8 mouse cellular contexts compared by ENCODE assay signal in genomic region chr7:16310020-16310520, GRCm38 (mm10). TPM values are rescaled to one million over a fixed set of nuclear protein-coding genes. Genes with fewer than 3 reads are reported as not detected.
DNase-seq lines count a peak whose midpoint lies in the region; ATAC-seq and TF ChIP-seq lines count a peak whose summit lies in the region.

No protein-coding gene starts in this region.

- H3K27me3 ChIP-seq in forebrain, embryonic 16.5 days (replicated peaks; ENCODE audit: control insufficient read depth, insufficient read depth, low read length): peaks cover 4% of the 10 kb centered on the region; the same call in 1 of the 2 replicates
- H3K27me3 ChIP-seq in lung, postnatal 0 days (replicated peaks; ENCODE audit: insufficient read depth, low read length): no peaks in the 10 kb centered on the region

- TF ChIP-seq EP300 in lung, postnatal 0 days (IDR thresholded peaks at IDR 0.05): no peak

- H3K9me3 ChIP-seq in forebrain, embryonic 16.5 days (ENCODE audit: control insufficient read depth, low read length): no peaks in the 10 kb centered on the region
- H3K9me3 ChIP-seq in lung, postnatal 0 days (ENCODE audit: low read length): no peaks in the 10 kb centered on the region

- DNase-seq in Muller cell, postnatal 12 days (ENCODE audit: inconsistent ontology term): peak; percentile 98
- DNase-seq in cerebellum, adult 18-20 months: peak; percentile 84 to 94
- peak; percentile 89 to 90 for DNase-seq in heart, postnatal 36 days
- peak; percentile 48 to 75 for DNase-seq in layer of hippocampus, adult 8-10 months (ENCODE audit: low spot score in 2 of 2)
- peak; percentile 79 for DNase-seq in lung, postnatal 0 days (ENCODE audit: low spot score)
- peak; percentile 73 for DNase-seq in ovary, postnatal 10 days (ENCODE audit: low spot score)
- peak; percentile 94 for DNase-seq in thymus, postnatal 25 days

- intact Hi-C loops in heart, postnatal 36 days (cut with DNase I): no loop called here

- peaks cover 43% of the 10 kb centered on the region for H3K4me1 ChIP-seq in forebrain, embryonic 16.5 days (replicated peaks; ENCODE audit: control insufficient read depth, insufficient read depth, low read length)
- H3K4me1 ChIP-seq in lung, postnatal 0 days (ENCODE audit: insufficient read depth, low read depth, low read length): peaks cover 12% of the 10 kb centered on the region; the same call in 1 of the 2 replicates

- peak overlapping the region; percentile 75 for H3K4me3 ChIP-seq in forebrain, embryonic 16.5 days (replicated peaks; ENCODE audit: low read length)
- peak overlapping the region; percentile 80 for H3K4me3 ChIP-seq in lung, postnatal 0 days (ENCODE audit: low read depth, low read length)

- WGBS in forebrain, embryonic 16.5 days: under 1% methylated on average over 32 of the region's 56 CpGs
- 2% methylated on average over 28 of the region's 56 CpGs for WGBS in lung, postnatal 0 days

- ATAC-seq in forebrain, embryonic 16.5 days: peak; percentile 8
- peak; percentile 40 for ATAC-seq in lung, postnatal 0 days

- peak overlapping the region; percentile 63 for H3K9ac ChIP-seq in forebrain, embryonic 16.5 days (replicated peaks; ENCODE audit: low read depth, low read length)
- H3K9ac ChIP-seq in lung, postnatal 0 days (replicated peaks; ENCODE audit: low read depth): peak overlapping the region; percentile 51

- peak; percentile 78 for TF ChIP-seq CTCF in lung, postnatal 0 days (IDR thresholded peaks at IDR 0.05)

- H3K36me3 ChIP-seq in forebrain, embryonic 16.5 days (ENCODE audit: control insufficient read depth, insufficient read depth): no peaks in the 10 kb centered on the region
- no peaks in the 10 kb centered on the region for H3K36me3 ChIP-seq in lung, postnatal 0 days (ENCODE audit: insufficient read depth, low read length)

- peak overlapping the region; percentile 67 for H3K27ac ChIP-seq in forebrain, embryonic 16.5 days (ENCODE audit: low read length)
- peak overlapping the region; percentile 99 for H3K27ac ChIP-seq in lung, postnatal 0 days (ENCODE audit: low read length)

- peak overlapping the region; percentile 98 for H3K4me2 ChIP-seq in forebrain, embryonic 16.5 days (ENCODE audit: low read length)
- peak overlapping the region; percentile 88 for H3K4me2 ChIP-seq in lung, postnatal 0 days (replicated peaks; ENCODE audit: low read depth, low read length)

RNA-seq across cellular contexts. Expression of gene Bbc3, which starts 1.9 kb away (rescaled TPM):
- 17.6 and 18.9 TPM in 2 replicates for polyA plus RNA-seq in forebrain, embryonic 16.5 days (2015; fragmentation: Nextera tagmentation; extraction: Ambion mirVana)
- total RNA-seq in heart, postnatal 36 days (2021): 1 to 10 TPM; 3.1 to 5.0 TPM
- total RNA-seq in layer of hippocampus, adult 8-10 months (2022): 10 to 100 TPM in 3 of 4 experiments, 1 to 10 TPM in 1; 8.9 to 14.4 (median 10.9) TPM
- polyA plus RNA-seq in lung, postnatal 0 days (2015; fragmentation: Nextera tagmentation; extraction: Ambion mirVana): 30.0 and 31.1 TPM in 2 replicates

RNA-seq across cellular contexts. Expression of gene Ccdc9, which starts 23.5 kb away (rescaled TPM):
- polyA plus RNA-seq in forebrain, embryonic 16.5 days (2015; fragmentation: Nextera tagmentation; extraction: Ambion mirVana): 25.0 and 29.4 TPM in 2 replicates
- total RNA-seq in heart, postnatal 36 days (2021): 10 to 100 TPM; 34.6 to 36.9 TPM
- total RNA-seq in layer of hippocampus, adult 8-10 months (2022): 10 to 100 TPM; 72.6 to 88.3 (median 86.3) TPM
- 15.9 and 18.3 TPM in 2 replicates for polyA plus RNA-seq in lung, postnatal 0 days (2015; fragmentation: Nextera tagmentation; extraction: Ambion mirVana)

RNA-seq across cellular contexts. Expression of gene Inafm1, which starts 36.7 kb away (rescaled TPM):
- 23.3 and 27.2 TPM in 2 replicates for polyA plus RNA-seq in forebrain, embryonic 16.5 days (2015; fragmentation: Nextera tagmentation; extraction: Ambion mirVana)
- total RNA-seq in heart, postnatal 36 days (2021): 10 to 100 TPM; 17.0 to 17.8 TPM
- total RNA-seq in layer of hippocampus, adult 8-10 months (2022): 10 to 100 TPM; 30.9 to 39.3 (median 33.1) TPM
- polyA plus RNA-seq in lung, postnatal 0 days (2015; fragmentation: Nextera tagmentation; extraction: Ambion mirVana): 18.9 and 20.1 TPM in 2 replicates

RNA-seq across cellular contexts. Expression of gene C5ar1, which starts 50.7 kb away (rescaled TPM):
- polyA plus RNA-seq in forebrain, embryonic 16.5 days (2015; fragmentation: Nextera tagmentation; extraction: Ambion mirVana): 1.2 and 2.0 TPM in 2 replicates
- 1 to 10 TPM; 6.4 to 7.8 TPM for total RNA-seq in heart, postnatal 36 days (2021)
- total RNA-seq in layer of hippocampus, adult 8-10 months (2022): 1 to 10 TPM in 3 of 4 experiments, under 1 TPM in 1; 0.61 to 5.4 (median 3.0) TPM
- 11.8 and 13.3 TPM in 2 replicates for polyA plus RNA-seq in lung, postnatal 0 days (2015; fragmentation: Nextera tagmentation; extraction: Ambion mirVana)

Comparison
In these comparisons a context has a peak if more than half of its experiments do, and no peak if none do; other contexts are left out.
1. Peak in every context shown above with its lines: DNase-seq, ATAC-seq, H3K4me3 ChIP-seq and H3K27ac ChIP-seq.